Mouse (Mus musculus) embryonic facial prominence, embryonic 11.5 days (tissue): ENCODE results near the gene Rergl. TPM values are rescaled to one million over a fixed set of nuclear protein-coding genes. Genes with fewer than 3 reads are reported as not detected.
A peak's percentile ranks its signal among the peaks of the same experiment; 100 is the strongest.

ENCODE experiments used
- ATAC-seq: fragments of 200-750 bp; cut with Nextera tagmentation; replicated peaks from 2 replicates; pipeline ENCODE4 v1.8.0; 2017; ENCODE audit warnings: low read depth; ENCODE audit not compliant: insufficient number of reproducible peaks, low FRiP score, low TSS enrichment
- DNase-seq: peaks from one replicate; pipeline ENCODE4 v3.0.0-alpha.2; 2015; ENCODE audit warnings: low spot score
- H3K27ac ChIP-seq: fragments of 300-500 bp; sonication (generic); replicated peaks from 2 replicates; pipeline ENCODE4 v1.5.1; 2014; ENCODE audit warnings: mild to moderate bottlenecking, low read depth, low read length, control low read depth
- H3K27me3 ChIP-seq: fragments of 300-500 bp; sonication (generic); 2 replicates; pipeline ENCODE4 v1.6.1; 2014; ENCODE audit warnings: mild to moderate bottlenecking, low read length, moderate library complexity, mixed read lengths; ENCODE audit not compliant: control insufficient read depth, insufficient read depth
- H3K36me3 ChIP-seq: fragments of 300-500 bp; sonication (generic); replicated peaks from 2 replicates; pipeline ENCODE4 v1.6.1; 2014; ENCODE audit warnings: low read depth, mild to moderate bottlenecking, low read length, moderate library complexity, mixed read lengths; ENCODE audit not compliant: control insufficient read depth, insufficient read depth
- H3K4me1 ChIP-seq: fragments of 300-500 bp; sonication (generic); 2 replicates; pipeline ENCODE4 v1.6.1; 2014; ENCODE audit warnings: low read length, mixed read lengths; ENCODE audit not compliant: control insufficient read depth, insufficient read depth
- H3K4me2 ChIP-seq: fragments of 300-500 bp; sonication (generic); 2 replicates; pipeline ENCODE4 v1.6.1; 2014; ENCODE audit warnings: low read depth, mild to moderate bottlenecking, control low read depth, low read length, moderate library complexity
- H3K4me3 ChIP-seq: fragments of 300-500 bp; sonication (generic); 2 replicates; pipeline ENCODE4 v1.5.1; 2014; ENCODE audit warnings: low read depth, low read length, control low read depth
- H3K9ac ChIP-seq: fragments of 300-500 bp; sonication (generic); replicated peaks from 2 replicates; pipeline ENCODE4 v1.6.1; 2014; ENCODE audit warnings: mild to moderate bottlenecking, control low read depth, low read length
- H3K9me3 ChIP-seq: fragments of 300-500 bp; sonication (generic); replicated peaks from 2 replicates; pipeline ENCODE4 v1.6.1; 2016; ENCODE audit warnings: mild to moderate bottlenecking, low read length, inconsistent platforms, mixed read lengths; ENCODE audit not compliant: control insufficient read depth
- WGBS: fragments of 180-500 bp; shearing (Covaris S2); extraction: QIAGEN DNeasy Blood & Tissue Kit; methylation state at CpG from one replicate; pipeline ENCODE4 v1.1.7; 2014; 5-methylcytosine and 5-hydroxymethylcytosine counted together
- polyA plus RNA-seq: library from polyadenylated mRNA; unstranded; fragments of >200 nt; fragmentation: Nextera tagmentation; extraction: Ambion mirVana; gene quantifications from 2 replicates; pipeline ENCODE4 v1.2.1, GENCODE M21; 2014

Gene Rergl
- polyA plus RNA-seq = not detected in 2 replicates

- Histone ChIP-seq H3K4me3 (no peak within 1 kb of the TSS), H3K27ac (no peak within 1 kb of the TSS), H3K9ac (no peak within 1 kb of the TSS), H3K36me3 (no peaks in the 10 kb centered on the region), H3K9me3 (no peaks in the 10 kb centered on the region), H3K4me1 (no peaks in the 10 kb centered on the region), H3K4me2 (no peak within 1 kb of the TSS), H3K27me3 (no peaks in the 10 kb centered on the region)
- no peak for ATAC-seq
- DNase-seq = no peak
- 31% methylated on average over 1 of the region's 1 CpGs for WGBS
Measured at GRCm38 (mm10) chr6:139501876-139502275, at the start of gene Rergl. Gene Rergl, minus strand, starts transcription at chr6:139501976.

GRCm38 (mm10) chr6:139538469-139538868 is 36.7 kb upstream of the Rergl start:
- H3K27ac ChIP-seq = no peak overlapping the region
- H3K4me1 ChIP-seq = no peaks in the 10 kb centered on the region
- H3K4me3 ChIP-seq = no peak overlapping the region
- peak; percentile 47 for DNase-seq
- H3K9ac ChIP-seq = no peak overlapping the region
- no peaks in the 10 kb centered on the region for H3K27me3 ChIP-seq
- no peak for ATAC-seq
- H3K36me3 ChIP-seq = no peaks in the 10 kb centered on the region
- no peak overlapping the region for H3K4me2 ChIP-seq
- whole genome bisulfite sequencing = 60% methylated on average over 2 of the region's 2 CpGs
- no peaks in the 10 kb centered on the region for H3K9me3 ChIP-seq

GRCm38 (mm10) chr6:139525406-139525805 is 23.6 kb upstream of the Rergl start:
- H3K9ac ChIP-seq = no peak overlapping the region
- no peak for DNase-seq
- H3K4me1 ChIP-seq = no peaks in the 10 kb centered on the region
- no peak overlapping the region for H3K4me2 ChIP-seq
- H3K9me3 ChIP-seq = no peaks in the 10 kb centered on the region
- no peaks in the 10 kb centered on the region for H3K36me3 ChIP-seq
- no peak for ATAC-seq
- no peak overlapping the region for H3K27ac ChIP-seq
- no peak overlapping the region for H3K4me3 ChIP-seq
- H3K27me3 ChIP-seq = no peaks in the 10 kb centered on the region

GRCm38 (mm10) chr6:139524288-139524687 is 22.5 kb upstream of the Rergl start:
- DNase-seq (no peak), ATAC-seq (no peak)
- Histone ChIP-seq H3K27ac (no peak overlapping the region), H3K4me1 (no peaks in the 10 kb centered on the region), H3K27me3 (no peaks in the 10 kb centered on the region), H3K36me3 (no peaks in the 10 kb centered on the region), H3K9ac (no peak overlapping the region), H3K9me3 (no peaks in the 10 kb centered on the region), H3K4me3 (no peak overlapping the region), H3K4me2 (no peak overlapping the region)
- 66% methylated on average over 5 of the region's 5 CpGs for WGBS

- DNase-seq (no peak), ATAC-seq (no peak)
- Histone ChIP-seq H3K27me3 (no peaks in the 10 kb centered on the region), H3K9me3 (no peaks in the 10 kb centered on the region), H3K36me3 (no peaks in the 10 kb centered on the region), H3K4me1 (no peaks in the 10 kb centered on the region), H3K4me2 (no peak overlapping the region), H3K9ac (no peak overlapping the region), H3K4me3 (no peak overlapping the region), H3K27ac (no peak overlapping the region)
- 89% methylated on average over 3 of the region's 3 CpGs for WGBS
Measured at GRCm38 (mm10) chr6:139514938-139515510, 13.2 kb upstream of the Rergl start.

GRCm38 (mm10) chr6:139479730-139480129 is 22.0 kb downstream of the Rergl start:
- H3K27me3 ChIP-seq = no peaks in the 10 kb centered on the region
- ATAC-seq = no peak
- no peaks in the 10 kb centered on the region for H3K4me1 ChIP-seq
- no peaks in the 10 kb centered on the region for H3K36me3 ChIP-seq
- H3K4me2 ChIP-seq = no peak overlapping the region
- H3K4me3 ChIP-seq = no peak overlapping the region
- H3K27ac ChIP-seq = no peak overlapping the region
- no peak overlapping the region for H3K9ac ChIP-seq
- no peak for DNase-seq
- no peaks in the 10 kb centered on the region for H3K9me3 ChIP-seq

GRCm38 (mm10) chr6:139464980-139465379 is 36.8 kb downstream of the Rergl start:
- H3K9ac ChIP-seq = no peak overlapping the region
- ATAC-seq = no peak
- 80% methylated on average over 6 of the region's 6 CpGs for WGBS
- no peaks in the 10 kb centered on the region for H3K4me1 ChIP-seq
- DNase-seq = no peak
- H3K9me3 ChIP-seq = no peaks in the 10 kb centered on the region
- H3K36me3 ChIP-seq = no peaks in the 10 kb centered on the region
- H3K4me3 ChIP-seq = no peak overlapping the region
- H3K4me2 ChIP-seq = no peak overlapping the region
- no peaks in the 10 kb centered on the region for H3K27me3 ChIP-seq
- no peak overlapping the region for H3K27ac ChIP-seq

- H3K4me2 ChIP-seq = no peak overlapping the region
- H3K27ac ChIP-seq = no peak overlapping the region
- H3K4me1 ChIP-seq = no peaks in the 10 kb centered on the region
- WGBS = 85% methylated on average over 2 of the region's 2 CpGs
- DNase-seq = no peak
- ATAC-seq = no peak
- no peaks in the 10 kb centered on the region for H3K36me3 ChIP-seq
- H3K27me3 ChIP-seq = no peaks in the 10 kb centered on the region
- no peaks in the 10 kb centered on the region for H3K9me3 ChIP-seq
- no peak overlapping the region for H3K9ac ChIP-seq
- no peak overlapping the region for H3K4me3 ChIP-seq
Measured at GRCm38 (mm10) chr6:139464292-139464691, 37.5 kb downstream of the Rergl start.
